Mouse (Mus musculus): ENCODE data around the gene Panx1.

Gene Panx1

DNA sequence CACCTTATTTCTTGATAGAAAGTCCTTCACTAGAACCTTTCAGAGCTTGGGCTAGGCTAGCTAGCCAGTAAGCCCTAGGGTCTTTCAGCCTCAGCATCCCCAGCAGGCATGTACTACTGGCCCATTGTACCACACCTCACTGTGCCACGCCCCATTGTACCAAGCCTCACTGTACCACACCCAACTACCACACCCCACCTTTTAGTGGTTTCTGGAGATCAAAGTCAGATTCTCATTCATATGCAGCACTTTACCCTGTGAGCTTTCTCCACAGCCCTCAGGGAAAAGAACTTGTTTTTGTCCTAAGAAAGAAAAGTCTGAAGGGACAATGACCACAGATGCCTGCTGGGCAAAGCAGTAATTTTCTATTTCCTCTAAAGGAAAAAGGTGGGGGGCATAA lies 22.2 kb downstream of the Panx1 start:
- DNase-seq (ENCODE audit: low read depth, low spot score) = peak; percentile 60

DNA sequence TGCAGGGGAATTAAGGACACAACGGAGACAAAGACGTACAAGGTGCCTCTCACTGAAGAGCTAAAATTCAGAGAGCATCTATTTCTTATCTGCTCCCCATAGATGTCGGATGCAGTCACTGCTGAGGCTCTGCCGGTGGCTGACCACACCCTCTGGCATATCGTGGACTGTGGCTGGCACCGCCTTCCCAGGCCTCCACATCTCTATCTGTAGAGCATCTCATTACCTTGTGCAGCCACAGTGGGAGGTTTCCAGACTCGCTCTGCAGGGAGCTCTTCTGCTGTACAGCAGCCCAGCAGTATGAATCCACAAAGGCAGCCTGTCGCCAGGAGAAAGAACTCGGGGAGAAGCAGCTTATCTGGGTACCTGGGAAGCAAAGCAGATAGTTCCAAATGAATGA lies 24.1 kb downstream of the Panx1 start:
- peak; percentile 69 for DNase-seq (ENCODE audit: low read depth, low spot score)

GRCm38 (mm10) chr9:15020561-15021080 lies 24.7 kb downstream of the Panx1 start:
- DNase-seq (ENCODE audit: low read depth, low spot score) = peak; percentile 69

DNA sequence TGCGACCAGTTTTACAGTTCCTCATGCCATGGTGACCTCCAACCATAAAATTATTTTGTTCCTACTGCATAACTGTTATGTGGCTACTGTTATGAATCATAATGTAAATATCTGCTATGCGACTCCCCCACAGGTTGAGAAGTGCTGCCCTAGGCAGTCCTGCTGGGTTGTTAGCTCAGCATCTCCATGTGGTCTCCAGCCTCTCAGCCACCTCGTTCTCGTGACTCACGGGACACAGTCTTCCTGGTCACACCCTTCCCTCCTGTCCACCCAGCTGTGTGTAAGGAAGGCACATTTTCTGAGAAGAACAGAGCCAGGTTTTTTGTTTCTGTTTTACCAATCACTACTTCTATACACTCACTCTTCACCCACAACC lies 26.5 kb downstream of the Panx1 start:
- peak; percentile 76 for DNase-seq (ENCODE audit: low read depth, low spot score)

DNA sequence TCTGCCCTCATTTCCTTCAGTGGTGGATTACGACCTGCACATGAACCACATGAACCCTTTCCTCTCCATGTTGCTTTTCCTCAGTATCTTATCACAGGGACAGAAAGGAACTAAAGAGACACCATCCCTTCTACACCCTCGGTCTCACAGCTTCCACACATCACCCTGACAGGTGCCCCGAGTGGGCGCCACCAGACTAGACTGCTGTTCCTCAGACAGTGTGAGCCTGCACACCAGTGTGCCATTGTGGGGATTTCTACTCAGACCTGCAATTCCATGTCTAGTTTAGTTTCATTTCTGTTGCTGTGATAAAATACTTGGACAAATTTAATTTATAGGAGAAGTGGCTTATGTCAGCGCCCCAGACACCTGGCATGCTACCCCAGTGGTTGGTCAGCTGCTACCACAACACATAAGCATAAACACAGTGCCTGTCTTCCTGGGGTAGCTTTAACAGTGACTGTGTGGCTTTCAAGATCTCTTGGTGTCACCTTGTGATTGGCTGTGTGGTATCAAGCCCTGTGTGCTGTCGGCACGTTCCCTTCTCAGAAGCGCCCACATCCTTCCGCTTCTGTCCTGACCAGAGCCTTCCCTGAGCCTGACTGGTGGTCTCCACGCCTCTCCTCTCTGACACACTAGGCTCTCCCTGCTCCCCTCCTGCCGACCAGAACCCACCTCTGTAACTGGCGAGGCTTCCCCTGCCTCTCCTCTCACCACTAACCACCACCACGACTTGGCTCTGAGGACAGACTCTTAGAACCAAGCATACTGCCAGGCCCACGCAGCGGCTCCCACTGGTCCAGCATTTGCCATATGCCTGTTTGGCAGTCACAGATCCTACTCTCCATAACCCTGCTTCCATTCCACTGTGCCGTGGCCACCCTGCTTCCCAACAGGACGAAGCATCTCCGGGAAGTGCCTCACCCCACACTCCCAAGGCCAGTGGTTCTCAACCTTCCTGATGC lies 27.2 kb downstream of the Panx1 start:
- DNase-seq (ENCODE audit: low read depth, low spot score) = peak; percentile 89

DNA sequence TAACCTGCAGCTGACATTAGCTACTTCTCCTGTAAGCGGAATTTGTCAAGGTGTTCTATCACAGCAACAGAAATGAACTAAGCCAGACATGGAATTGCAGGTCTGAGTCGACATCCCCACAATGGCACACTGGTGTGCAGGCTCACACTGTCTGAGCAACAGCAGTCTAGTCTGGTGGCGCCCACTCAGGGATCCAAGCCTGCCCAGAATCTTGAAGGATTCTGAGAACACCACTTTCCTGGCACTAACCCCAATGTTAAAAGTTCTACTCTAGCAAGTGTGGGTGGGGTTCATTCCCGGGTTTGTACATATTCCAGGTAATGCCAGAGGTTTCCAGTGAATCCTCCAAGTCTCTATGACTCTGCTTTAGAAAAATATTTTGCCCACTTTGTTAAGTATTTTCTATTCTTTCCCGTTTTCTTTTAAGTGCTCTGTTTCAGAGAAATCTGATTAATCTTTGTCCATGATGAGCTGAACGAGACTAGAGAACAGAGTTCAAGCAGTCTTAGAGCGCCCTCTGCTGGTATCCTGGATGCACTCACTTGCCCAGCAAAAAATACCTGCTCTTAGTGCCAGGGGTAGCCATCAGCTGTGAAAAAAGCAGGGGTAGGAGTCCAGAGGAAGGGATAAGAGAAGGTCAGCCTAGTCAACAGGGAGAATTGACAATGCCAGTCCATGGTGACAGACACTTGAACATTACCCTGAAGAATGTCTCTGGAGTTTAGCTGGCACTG lies 29.9 kb downstream of the Panx1 start:
- DNase-seq (ENCODE audit: low read depth, low spot score) = peak; percentile 85

GRCm38 (mm10) chr9:15007566-15007965 lies 37.7 kb downstream of the Panx1 start:
- DNase-seq (ENCODE audit: low read depth, low spot score) = no peak

GRCm38 (mm10) chr9:15004298-15004685 lies 41.0 kb downstream of the Panx1 start:
- DNase-seq (ENCODE audit: low read depth, low spot score) = peak; percentile 45

DNA sequence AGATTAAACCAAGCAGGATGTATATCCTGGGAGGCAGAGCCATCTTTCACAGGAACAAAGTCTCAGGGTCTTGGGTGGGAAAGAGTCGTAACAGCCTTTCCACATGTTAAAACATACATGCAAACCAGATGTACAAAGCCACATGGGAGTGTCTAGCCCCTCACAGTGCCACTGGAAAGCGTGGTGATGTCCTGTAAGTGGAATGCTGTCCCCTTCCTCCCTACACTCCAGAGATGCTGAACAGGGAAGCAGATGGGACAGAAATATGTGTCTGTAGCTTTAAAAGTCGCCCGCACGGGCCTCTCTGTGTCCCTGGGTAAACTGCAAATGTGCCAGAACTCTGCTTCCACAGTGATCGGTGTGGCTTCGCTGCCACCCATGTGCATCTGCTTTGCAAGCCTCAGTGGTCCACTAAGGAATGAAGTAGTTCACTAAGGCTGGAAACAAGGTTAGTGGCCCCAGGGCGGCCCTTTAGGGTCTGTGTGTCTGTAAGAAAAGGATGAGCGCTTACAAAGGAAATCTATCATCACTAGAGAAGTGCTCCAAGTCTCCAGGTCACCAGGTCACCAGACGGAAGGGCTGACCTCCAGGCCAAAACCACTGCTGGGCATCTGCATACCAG lies 41.5 kb downstream of the Panx1 start:
- DNase-seq (ENCODE audit: low read depth, low spot score) = no peak

DNA sequence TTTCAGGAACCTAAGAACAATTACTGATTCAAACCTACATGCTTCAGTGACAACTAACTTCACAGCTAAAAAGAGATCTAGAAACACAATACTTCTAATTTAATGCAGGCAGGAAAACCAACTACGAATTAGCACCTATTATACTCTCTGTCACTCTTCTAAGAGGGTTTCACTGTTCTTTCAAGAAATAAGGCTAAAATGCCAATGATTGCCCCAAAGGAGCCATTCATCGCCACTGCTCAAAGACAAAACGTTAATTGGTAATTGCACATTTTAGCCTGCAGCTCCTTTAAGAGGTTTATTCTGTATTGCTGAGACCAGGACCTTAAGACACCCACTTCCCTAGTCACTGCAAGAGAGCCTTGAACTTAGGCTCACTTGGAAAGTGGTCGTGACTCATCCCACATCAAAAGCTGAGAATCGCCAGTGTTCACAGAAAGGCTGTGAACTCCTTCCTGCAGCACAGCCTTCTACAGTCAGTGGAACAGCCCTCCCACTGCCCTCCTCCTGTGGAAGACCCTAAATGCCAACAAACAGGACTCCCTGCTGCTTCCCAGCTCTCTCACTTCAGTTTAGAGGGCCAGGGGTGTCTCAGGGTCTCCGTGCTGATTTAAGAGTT lies 42.2 kb downstream of the Panx1 start:
- DNase-seq (ENCODE audit: low read depth, low spot score) = peak; percentile 56

- DNase-seq (ENCODE audit: low read depth, low spot score) = no peak
These were observed 46.5 kb downstream of the Panx1 start for GRCm38 (mm10) chr9:14998790-14999189.

DNA sequence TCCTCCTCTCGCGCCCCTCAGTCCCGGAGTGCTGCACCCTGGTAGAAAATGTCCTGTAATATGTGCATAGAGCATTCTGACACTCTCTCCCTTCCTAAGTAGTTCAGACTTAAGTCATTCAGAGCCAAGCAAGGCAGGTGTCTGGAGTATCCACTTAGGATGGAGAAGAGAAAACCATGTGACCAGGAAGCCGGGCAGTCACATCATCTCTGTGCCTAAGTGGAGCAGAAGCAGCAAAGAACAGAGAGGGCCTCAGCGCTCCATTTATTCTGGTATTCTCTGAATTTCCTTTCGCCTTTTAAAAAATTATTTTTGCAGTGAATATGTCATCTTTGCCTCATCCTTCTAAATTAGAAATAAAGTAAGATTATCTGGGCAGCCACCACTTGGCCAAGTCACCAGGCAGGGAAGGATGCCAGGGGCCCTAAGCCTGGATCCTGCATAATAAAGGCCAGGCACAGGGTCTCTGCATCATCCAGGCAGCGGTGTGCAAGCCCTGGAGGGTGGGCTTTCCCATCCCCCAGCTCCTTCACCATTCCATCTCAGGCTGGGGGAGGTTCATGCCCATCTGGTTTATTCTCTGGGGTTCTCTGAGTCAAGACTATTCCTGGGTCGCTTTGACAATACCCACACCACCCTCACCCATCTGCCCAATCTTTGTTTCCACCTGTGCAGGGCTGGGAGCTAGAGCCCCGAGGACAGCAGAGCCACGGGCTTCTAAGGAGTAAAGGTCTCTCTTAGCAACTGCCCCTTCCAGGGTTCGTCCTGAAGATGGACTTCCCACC lies 47.8 kb downstream of the Panx1 start:
- DNase-seq (ENCODE audit: low read depth, low spot score) = no peak

DNA sequence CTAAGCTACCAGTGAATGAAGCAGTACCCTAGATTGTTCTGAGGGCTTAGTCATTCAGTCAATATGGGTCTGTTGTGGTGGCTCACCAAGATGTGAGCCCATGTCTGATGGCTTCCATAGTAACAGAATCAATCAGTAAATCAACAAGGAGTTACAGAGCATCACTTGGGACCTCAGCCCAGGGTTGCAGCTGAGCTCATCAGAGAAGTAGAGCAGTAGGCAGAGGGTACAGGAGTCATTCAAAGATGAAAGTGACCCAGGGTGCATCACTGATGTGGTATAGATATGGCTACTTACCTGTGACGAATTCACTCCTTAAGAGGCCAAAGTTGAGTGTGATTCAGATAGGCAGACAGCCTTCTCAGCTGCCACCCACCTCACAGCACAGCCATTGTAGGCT lies 49.8 kb downstream of the Panx1 start:
- peak; percentile 60 for DNase-seq (ENCODE audit: low read depth, low spot score)

DNA sequence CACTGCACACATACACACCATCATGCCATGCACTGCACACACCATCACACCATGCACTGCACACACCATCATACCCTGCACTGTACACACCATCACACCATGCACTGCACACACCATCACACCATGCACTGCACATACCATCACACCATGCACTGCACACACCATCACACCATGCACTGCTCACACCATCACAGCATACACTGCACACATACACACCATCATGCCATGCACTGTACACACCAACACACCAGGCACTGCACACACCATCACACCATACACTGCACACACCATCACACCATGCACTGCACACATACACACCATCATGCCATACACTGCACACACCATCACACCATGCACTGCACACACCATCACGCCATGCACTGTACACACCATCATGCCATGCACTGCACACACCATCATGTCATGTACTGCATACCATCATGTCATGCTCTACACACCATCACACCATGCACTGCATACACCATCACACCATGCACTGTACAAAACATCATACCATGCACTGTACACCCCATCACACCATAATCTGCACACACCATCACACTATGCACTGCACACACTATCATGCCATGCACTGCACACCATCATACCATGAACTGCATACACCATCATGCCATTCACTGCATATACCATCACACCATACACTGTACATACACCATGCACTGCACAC lies 56.5 kb downstream of the Panx1 start:
- no peak for DNase-seq (ENCODE audit: low read depth, low spot score)

GRCm38 (mm10) chr9:14983141-14983540 lies 62.1 kb downstream of the Panx1 start:
- DNase-seq (ENCODE audit: low read depth, low spot score) = no peak

DNA sequence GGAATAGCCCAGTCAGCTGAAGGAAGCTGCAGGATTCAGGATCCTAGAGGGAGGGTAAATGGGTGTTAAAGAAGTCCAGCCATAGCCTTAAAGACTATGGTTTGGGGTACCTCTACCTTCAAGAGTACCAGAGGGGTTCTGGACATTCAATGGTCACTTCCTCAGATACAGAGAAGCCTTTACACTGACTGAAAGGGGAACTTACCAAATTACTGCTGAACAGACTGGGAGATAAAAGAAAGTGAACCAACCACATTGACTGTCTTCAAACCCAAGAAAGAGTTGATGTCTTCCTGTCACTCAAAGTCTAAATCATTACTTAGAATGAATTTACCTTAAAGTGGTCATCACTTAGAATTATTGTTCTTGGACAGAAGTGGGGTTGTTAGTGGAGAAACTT lies 62.6 kb downstream of the Panx1 start:
- DNase-seq (ENCODE audit: low read depth, low spot score) = no peak

- no peak for DNase-seq (ENCODE audit: low read depth, low spot score)
These were observed 63.6 kb downstream of the Panx1 start for GRCm38 (mm10) chr9:14981539-14982155.

- DNase-seq (ENCODE audit: low read depth, low spot score) = no peak
These were observed 70.7 kb downstream of the Panx1 start for GRCm38 (mm10) chr9:14974251-14975232.

GRCm38 (mm10) chr9:14973762-14974161 lies 71.5 kb downstream of the Panx1 start:
- no peak for DNase-seq (ENCODE audit: low read depth, low spot score)
